Mouse (Mus musculus): ENCODE measurements at regions not wholly inside any gene's neighbourhood (a gene's known extent, or its start where the extent isn't known, plus 50 kb on each side); places are given as distances from the start of the nearest gene placed in this dataset.
"Not testable (repeated sequence)": the region's sequence is repeated elsewhere in the genome, so short reads cannot be mapped to it uniquely, and the experiment has no call there.

- DNase-seq (ENCODE audit: low spot score in 2 of 2): no peak
Measured at GRCm38 (mm10) chr1:47646681-47647080, 754.0 kb upstream of the Slc39a10 start.

DNA sequence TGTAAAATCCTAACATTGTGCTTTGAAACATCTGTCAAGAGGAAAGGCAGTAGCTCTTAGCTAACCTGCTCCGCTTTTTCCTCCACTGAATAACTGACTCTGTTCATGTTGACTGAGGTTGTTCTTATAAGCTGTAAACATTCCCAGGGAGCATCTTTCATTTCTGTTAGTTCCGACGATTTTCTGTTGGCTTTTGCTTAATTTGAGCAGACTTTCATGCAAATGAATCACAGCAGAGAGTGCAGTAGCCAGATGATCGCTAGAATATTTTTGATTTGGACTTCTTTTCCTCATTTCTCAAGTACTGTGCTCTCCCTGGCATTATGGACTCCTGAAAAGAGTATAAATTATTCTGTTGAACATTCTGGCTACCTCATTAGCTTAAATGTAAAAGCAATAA is 713.9 kb upstream of the Slc39a10 start:
- DNase-seq (ENCODE audit: low spot score in 2 of 2): no peak

GRCm38 (mm10) chr1:47603989-47604360 is 711.3 kb upstream of the Slc39a10 start:
- DNase-seq (ENCODE audit: low spot score in 2 of 2): no peak

DNA sequence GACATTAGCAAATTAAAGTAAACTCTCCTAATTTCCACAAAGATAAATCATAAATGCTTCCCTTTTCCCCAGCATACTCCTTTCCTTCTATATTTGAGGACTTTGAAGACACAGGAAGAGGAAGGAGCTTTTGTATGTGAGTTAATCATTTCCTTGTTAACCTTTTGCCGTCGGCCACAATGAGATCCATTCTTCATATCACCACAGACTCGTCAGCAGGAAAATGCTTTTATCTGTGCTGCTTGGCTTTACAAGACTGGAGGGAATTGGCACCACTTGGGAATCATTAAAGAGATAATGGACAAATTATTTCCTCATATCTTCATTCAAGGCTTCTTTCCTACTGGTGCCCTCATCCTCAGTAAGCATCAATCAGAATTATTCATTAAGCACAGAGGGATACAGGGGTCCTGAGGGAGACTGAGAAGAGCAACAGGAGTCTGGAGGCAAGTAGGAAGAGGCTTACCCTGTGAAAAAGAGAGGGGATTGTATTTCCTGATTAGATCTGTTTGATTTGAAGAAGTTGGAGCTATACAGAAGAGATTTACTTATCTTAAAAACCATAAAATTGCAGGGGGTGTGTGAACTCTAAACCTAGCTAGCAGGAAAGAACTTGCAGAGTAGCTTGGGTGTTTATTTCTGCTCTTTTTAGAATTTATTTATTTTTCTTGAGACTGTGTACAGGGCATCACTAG is 710.8 kb upstream of the Slc39a10 start:
- DNase-seq (ENCODE audit: low spot score in 2 of 2): no peak

DNA sequence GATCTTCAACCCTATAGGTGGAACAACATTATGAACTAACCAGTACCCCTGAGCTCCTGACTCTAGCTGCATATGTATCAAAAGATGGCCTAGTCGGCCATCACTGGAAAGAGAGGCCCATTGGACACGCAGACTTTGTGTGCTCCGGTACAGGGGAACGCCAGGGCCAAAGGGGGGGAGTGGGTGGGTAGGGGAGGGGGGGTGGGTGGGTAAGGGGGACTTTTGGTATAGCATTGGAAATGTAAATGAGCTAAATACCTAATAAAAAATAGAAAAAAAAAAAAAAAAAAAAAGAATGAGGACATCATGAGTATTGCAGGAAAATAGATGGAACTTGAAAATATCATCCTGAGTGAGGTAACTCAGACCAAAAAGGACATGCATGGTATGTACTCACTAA is 701.0 kb upstream of the Slc39a10 start:
- DNase-seq (ENCODE audit: low spot score in 2 of 2): not testable (repeated sequence)

- no peak for DNase-seq (ENCODE audit: low spot score in 2 of 2)
Measured at GRCm38 (mm10) chr1:47545606-47546005, 653.0 kb upstream of the Slc39a10 start.

DNA sequence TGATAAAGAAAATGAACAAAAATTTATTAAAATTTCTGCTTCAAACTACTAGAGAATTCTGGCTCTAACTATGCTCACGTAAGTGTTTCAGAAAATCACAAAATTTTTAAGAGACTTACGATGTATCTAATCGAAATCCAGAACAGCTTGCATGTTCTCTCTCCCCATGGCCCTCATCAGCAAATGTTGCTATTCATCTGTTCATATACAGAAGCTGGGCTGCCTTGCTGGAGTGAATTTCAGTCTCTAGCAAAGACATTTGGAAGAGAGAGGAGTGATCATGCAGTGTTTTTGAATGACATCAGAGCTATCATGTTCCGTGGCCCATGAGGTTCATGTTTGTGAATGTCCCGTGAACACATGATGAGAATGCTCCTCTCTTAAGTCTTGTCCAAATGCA is 618.8 kb upstream of the Slc39a10 start:
- no peak for DNase-seq (ENCODE audit: low spot score in 2 of 2)

DNA sequence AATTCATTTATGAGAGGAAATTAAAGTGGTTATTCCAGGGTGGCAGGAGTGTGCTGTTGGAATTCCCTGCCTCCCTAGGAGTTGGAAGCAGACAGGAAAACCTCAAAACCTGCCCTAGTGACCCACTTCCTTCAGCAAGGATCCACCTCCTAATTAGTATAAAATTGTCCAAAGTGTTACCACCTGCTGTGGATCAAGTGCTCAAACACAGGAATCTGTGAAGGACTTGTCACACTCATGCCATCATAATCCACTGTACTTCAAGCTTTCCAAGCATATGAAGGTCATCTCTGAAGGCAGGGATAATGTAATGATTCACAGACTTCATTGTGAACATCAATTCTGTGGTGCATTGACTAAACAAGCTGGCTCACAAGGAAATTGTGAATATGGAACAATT is 615.1 kb upstream of the Slc39a10 start:
- DNase-seq (ENCODE audit: low spot score in 2 of 2): no peak

DNA sequence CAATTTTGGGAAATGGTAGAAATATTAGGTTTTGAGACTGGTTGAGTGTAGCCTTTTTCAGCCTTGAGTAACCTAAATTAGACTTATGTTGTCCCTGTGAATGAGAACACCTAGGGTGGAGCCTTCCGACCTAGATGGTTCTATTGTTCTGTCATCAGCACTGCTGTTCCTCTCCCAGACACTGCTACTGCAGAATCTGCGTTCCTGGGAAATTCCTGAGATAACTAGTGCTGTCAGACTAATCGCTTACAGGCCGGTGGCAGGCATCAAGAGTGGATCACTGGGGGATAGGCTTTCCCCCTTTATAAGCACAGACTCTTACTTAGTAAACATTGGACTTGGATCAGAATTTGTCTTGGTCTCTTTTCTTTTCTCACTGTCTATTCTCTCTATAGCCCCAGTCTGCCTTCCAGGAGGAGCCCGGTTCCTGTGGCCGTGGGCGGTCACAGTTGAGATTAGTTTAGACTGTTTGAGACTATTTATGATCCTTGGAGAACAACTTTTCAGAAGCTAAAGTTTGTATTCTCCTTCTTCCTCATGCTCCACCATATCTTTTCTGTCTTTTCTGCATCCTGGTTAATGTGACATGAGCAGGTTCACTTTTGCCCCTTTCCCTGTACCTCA is 596.0 kb upstream of the Slc39a10 start:
- no peak for DNase-seq (ENCODE audit: low spot score in 2 of 2)

DNA sequence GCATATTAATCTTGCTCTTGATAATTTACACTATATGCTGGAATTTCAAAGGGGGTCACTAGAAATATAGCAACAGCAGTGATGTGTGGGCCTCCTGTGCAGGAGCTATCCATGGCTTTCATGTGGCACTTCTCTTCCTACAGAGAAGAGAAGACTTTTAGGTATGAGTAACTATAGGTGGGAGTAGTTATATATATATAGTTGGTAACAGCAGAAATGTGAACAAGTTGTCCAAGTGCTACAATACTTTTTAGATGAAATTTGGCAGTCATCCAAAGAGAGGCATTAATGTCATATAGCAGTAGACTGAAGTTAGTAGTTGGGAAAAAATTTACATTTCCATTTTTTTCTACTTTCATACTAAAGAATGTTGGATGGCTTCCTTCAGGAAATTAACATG is 593.4 kb upstream of the Slc39a10 start:
- DNase-seq (ENCODE audit: low spot score in 2 of 2): no peak

DNA sequence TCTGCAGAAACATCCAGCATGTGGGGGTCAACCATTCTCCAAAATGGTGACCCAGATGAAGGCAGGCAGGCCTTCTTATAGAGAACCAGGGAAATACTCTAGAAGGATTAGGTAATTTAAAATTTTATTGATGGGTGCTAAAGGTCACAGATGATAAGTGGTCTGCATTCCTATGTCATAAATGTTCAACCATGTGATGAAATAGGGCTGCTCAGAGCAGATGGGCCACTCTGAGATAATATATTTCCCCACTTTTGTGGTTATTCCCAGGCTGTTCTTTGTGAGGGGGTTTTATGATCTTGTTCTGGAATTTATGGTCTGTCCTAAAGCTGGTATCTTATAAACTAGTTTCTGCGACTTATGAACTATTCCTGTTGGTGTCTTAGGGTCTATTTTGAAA is 586.4 kb upstream of the Slc39a10 start:
- no peak for DNase-seq (ENCODE audit: low spot score in 2 of 2)

DNA sequence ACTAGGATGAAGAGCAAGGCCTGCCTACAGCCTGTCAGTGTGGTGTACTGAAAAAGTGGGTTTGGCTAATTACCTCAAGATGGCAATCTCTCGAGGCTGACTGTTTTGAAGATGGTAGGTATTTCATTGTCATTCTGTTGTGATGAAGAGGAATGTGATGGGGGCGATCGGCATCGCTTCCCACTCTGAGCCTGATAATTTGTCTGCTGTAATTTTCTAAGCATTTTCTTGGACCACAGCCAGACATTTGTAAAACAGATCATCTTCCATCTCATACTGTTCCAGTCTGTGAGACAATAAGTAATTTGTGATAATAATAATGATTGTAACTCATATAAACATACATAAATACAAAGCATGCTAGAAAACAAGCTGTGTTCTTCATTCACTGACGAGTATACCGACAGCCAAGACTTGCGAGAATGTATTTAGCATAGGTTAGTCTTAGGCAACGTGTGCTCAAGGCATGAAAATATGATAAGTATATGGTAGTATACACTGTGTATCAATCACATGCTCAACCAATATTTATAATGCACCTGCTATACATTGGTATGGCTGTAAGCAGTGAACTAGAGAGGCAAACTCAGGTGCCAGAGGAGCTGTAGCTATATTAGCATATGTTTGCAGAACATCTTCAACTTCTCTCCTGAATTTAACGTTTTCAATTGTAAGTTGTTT is 574.1 kb upstream of the Slc39a10 start:
- DNase-seq (ENCODE audit: low spot score in 2 of 2): no peak

DNA sequence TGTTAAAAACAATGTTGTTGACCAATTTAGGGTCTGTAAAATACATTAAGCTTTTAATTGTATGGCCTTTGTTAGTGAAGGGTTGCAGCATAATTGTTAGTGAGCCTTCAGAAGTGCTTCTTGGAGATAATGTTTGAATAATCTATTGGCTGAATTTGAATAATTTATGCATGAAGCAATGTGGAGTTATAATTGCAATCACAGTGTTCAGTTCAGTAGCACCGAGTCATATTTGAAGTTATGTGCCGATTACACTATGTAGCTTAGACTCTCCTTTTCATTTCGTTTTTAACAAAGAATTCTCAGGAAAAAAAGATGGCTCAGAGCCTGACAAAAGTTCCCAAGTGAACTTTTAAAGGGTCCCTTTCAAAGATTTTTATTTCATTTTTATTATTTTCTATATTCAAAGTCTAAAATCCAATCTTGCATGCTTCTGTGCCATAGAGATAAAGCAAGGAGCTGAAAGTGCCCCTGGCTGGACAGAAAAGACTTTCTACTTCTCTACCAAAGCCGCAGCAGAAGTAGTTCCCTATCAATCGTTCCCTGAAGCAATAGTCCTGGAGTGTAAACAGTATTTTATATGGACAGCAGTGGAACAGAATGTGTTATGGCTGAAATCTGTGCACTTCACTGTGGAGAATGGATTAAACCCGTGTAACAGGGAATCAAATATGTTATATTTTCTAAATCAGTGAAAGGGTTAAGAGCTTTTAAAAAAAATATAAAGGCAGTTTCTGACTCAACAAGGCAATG is 556.3 kb upstream of the Slc39a10 start:
- DNase-seq (ENCODE audit: low spot score in 2 of 2): no peak

DNA sequence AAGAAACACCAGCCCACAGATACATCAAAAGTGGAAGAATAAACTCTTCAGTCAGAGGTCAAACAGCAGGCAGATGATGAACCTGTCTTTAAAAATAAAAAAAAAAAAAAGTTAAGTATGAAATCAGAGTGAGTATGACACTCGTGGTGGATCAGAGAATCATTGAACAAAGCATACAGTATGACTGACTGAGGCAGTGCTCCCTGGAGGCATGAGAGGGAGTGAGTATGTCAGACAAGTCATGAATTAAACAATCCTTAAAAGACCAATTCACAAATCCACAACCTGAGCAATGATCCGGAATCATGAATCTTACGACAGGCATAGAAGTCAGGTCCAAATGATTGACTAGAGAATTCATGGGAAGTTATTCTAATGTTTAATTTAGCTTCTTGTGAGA is 555.4 kb upstream of the Slc39a10 start:
- DNase-seq (ENCODE audit: low spot score in 2 of 2): no peak

GRCm38 (mm10) chr1:47446021-47446420 is 553.4 kb upstream of the Slc39a10 start:
- DNase-seq (ENCODE audit: low spot score in 2 of 2): no peak

DNA sequence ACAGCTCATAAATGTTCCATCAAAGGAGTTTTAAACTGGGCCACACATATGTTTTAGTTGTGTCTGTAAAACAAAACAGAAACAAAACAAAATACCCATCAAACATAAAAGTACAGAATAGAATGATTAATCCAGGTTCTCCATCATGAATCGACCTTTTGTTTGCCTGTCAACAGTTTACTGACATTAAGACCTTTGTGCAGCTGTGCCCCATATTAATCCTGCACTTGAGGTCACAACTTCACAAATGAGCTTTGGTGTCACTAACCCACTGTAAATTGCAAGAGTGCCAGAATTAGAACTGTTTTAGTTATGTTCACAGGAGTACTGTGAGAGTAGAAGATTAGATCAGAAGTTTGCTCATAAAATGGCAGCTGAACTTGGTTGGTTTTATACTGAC is 540.2 kb upstream of the Slc39a10 start:
- DNase-seq (ENCODE audit: low spot score in 2 of 2): no peak

DNA sequence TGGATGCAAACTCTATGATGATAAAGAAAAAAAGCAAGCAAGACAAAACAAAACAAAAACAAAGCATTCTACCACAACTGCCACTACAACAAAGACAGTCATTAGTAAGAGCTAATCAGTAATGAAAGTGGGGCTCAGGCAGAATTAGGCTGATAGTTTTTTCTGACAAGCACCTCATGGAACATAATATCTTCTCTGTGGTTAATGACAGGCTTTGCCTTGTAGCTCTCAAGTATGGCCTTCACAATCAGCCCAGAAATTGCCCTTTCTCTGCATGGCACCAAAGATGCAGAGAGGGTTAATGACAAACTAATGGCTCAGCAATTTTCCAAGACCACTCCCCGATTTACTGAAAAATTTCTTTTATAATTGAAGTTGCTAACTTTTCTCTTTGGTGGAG is 512.5 kb upstream of the Slc39a10 start:
- no peak for DNase-seq (ENCODE audit: low spot score in 2 of 2)

- DNase-seq (ENCODE audit: low spot score in 2 of 2): no peak
Measured at GRCm38 (mm10) chr1:47386579-47386978, 493.9 kb upstream of the Slc39a10 start.

DNA sequence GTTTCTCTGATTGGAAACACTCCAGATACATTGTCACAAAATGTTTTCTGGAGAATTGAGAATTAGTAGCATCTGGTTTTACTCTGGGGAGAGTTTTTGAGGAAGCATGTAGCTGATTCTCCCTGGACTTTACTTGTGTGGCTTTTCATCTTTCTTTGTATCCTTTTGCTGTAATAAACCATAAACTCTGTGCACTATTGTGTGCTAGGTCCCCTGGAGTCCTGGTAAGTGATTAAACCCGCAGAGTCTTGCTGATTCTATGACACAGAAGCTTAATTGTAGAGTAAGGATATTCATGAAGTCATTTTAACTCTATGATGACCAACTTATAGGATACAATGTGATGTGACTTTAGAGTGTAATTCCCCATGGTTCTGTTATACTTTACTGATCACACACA is 486.1 kb upstream of the Slc39a10 start:
- DNase-seq (ENCODE audit: low spot score in 2 of 2): no peak

DNA sequence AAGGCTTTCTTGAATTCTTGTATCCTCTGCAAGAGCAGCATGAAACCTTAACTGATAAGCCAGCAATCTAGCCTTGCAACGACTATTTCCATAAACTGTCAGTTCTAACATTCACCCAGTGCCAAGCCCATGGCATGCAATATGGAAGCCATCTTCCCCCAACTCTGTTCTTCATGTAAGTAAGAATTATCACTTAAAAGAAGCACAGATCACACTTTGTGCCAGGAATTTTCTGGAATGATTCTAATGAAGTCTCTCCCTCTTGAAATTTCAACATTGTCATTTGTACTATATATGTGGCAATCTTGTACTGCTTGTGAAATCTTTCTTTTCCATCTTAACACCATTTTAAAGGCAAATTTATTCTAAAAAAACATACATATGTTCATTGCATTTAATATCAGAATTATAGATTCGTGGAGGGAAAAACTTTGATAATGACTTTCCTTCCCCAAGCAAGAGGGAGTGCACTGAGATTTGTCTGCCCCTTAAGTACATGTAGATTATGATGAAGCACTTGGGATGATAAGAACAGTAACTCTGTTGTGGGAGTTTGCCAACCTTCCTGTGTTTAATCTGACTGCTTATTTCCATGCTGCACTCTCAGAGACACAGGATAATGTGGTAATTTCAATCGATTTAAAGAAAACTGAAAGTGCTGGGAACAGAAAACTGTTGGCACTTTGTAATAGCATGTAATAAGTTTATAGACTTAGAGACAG is 447.2 kb upstream of the Slc39a10 start:
- no peak for DNase-seq (ENCODE audit: low spot score in 2 of 2)

DNA sequence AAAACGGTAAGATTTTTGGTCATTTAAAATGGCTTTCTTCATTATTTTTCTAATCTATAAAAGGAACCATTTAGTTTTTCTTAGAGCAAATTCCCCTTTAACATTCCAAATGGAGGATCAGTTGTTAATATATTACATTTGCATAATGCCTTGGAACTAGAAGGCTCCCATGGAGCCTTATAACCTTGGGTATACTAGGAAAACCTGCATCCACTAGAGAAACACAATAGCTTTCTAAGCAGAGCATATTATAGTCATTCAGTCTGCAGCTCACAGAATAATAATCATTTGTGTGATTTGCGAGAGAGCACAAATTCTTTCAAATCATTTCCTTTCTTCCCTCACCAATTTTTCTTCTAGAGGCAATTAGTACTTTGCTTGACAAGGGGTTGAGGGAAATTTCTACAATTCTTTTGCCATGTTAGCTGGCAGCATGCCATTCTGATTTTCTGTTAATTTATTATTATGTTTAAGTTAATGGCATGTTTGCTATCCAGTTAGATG is 418.0 kb upstream of the Slc39a10 start:
- DNase-seq (ENCODE audit: low spot score in 2 of 2): no peak

DNA sequence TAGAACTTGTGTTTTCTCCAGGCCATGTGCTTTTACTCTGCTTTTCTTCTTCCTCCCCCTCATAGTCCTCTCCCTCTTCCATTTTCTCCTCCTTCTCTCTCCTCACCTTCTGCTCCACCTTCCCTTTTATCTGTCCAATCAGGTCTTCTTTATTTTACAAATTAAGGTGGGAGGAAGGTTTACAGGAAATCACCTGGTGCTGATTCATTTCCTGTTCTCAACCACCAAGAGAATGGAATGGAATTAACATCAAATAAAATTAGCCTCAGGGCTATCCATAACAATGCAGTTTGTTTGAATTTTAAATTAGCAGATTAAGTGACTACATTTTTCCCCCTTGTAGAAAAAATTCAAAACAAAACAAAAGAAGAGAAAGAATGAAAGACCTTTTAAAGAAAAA is 414.3 kb upstream of the Slc39a10 start:
- no peak for DNase-seq (ENCODE audit: low spot score in 2 of 2)
